Mouse (Mus musculus) embryo, embryonic 9.5 days (tissue): ENCODE measurements around the gene Olfr1126.
"Not testable (repeated sequence)": the region's sequence is repeated elsewhere in the genome, so short reads cannot be mapped to it uniquely, and the experiment has no call there.

Experiments
- DNase-seq: peaks from one replicate; pipeline ENCODE4 v3.0.0-alpha.2; 2017; ENCODE audit errors: extremely low spot score

The Olfr1126 gene

GRCm38 (mm10) chr2:87453662-87454061 is at the start of gene Olfr1126:
Gene Olfr1126, plus strand, starts transcription at chr2:87453962.
- DNase-seq: no peak

- no peak for DNase-seq
These were observed 37.4 kb upstream of the Olfr1126 start, which contains the start of gene Olfr1123 for GRCm38 (mm10) chr2:87416335-87416734. Gene Olfr1123, plus strand, starts transcription at chr2:87416635.

GRCm38 (mm10) chr2:87429975-87430374 is 23.8 kb upstream of the Olfr1126 start, which contains the start of gene Olfr1124:
Gene Olfr1124, plus strand, starts transcription at chr2:87430275.
- DNase-seq: no peak

- no peak for DNase-seq
These were observed 16.0 kb upstream of the Olfr1126 start for GRCm38 (mm10) chr2:87437731-87438130.

- DNase-seq: no peak
These were observed 8.0 kb downstream of the Olfr1126 start for GRCm38 (mm10) chr2:87461769-87462168.

- no peak for DNase-seq
These were observed 26.4 kb downstream of the Olfr1126 start for GRCm38 (mm10) chr2:87480207-87480606.

- DNase-seq: no peak
These were observed 27.4 kb downstream of the Olfr1126 start for GRCm38 (mm10) chr2:87481158-87481557.

GRCm38 (mm10) chr2:87482276-87482675 is 28.5 kb downstream of the Olfr1126 start:
- DNase-seq: no peak

GRCm38 (mm10) chr2:87496993-87497392 is 43.2 kb downstream of the Olfr1126 start, which contains the start of gene Pramel7:
Gene Pramel7, minus strand, starts transcription at chr2:87497093.
- not testable (repeated sequence) for DNase-seq

GRCm38 (mm10) chr2:87506265-87506664 is 52.5 kb downstream of the Olfr1126 start, which contains the start of gene Pramel6:
Gene Pramel6, plus strand, starts transcription at chr2:87506565.
- DNase-seq: no peak
